Mouse (Mus musculus) cerebellum, postnatal 36 days (tissue): ENCODE measurements around the gene Sec22a.

Experiments used
- DNase-seq, 2 experiments: peaks; one replicate each; pipeline ENCODE4 v3.0.0; 2021 to 2022; ENCODE audit warnings: mixed read lengths in 2 of 2

The Sec22a gene

DNA sequence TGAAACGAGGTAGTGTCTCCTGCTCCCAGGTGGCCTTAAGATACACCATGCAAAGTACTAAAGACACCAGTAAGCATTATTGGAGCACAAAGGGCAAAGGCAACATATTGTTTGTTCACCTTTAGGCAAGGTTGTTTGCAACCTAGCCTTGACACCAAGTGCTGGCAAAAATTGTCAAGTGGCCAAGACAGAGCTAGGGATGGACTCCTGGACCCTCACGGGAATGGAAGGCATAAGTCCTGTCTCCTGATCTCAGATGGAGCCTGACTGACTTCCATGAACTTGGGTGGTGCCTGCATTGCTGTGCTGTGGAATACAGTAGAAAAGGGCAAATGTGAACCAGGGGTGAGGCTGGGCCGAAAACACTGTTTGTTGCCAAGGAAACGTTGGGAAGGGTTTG, 54.1 kb downstream of the Sec22a start:
- DNase-seq = no peak

DNA sequence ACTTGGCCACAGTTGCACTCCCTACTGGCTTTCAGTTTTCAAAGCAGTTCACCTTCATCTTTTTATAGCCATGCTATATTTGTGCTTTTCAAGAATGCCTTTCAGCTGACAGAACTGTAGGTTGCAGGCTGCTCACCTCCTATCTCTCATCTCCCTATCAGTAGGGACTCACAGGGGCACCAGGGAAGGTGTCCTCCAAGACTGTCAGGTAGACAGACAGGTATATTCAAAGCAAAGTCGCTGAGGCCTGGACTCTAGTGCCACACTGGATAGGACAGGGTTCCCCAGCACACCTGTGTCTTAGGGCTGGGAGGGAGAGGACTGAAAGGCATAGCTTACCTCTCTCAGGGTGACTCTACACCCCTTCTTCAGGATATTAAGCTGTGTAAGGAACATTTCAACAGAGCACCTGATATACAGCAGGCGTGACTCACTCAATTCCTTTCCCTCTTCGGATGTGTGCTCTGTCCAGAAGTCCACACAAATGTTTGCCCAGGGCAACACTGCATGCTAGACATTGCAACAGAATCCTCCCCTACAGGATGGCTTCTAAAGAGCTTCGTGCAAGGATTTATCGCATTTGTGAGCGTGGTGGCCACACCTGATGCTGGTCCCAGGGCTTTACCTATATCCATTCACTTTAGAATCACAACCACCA, 55.1 kb downstream of the Sec22a start:
- DNase-seq = no peak

DNA sequence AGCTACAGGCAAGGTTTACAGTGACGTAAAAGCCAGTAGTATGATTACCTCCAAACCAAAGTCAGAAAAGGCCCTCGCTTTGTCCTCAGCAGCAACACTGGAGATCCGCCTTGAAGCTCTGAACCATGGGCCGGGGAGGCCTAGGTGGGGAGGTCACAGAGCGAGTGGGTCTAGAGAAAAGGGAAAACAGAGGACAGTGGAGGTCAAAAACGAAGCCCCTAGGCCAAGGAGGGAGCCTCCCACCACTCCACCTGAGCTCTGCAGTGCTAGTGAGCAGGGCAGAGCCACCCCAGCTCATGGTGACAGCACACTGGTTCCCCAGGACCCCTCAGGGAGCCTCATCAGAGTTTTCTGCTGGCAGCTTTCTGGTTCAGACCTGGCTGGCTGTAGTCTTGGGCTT, 55.7 kb downstream of the Sec22a start:
- DNase-seq = no peak

DNA sequence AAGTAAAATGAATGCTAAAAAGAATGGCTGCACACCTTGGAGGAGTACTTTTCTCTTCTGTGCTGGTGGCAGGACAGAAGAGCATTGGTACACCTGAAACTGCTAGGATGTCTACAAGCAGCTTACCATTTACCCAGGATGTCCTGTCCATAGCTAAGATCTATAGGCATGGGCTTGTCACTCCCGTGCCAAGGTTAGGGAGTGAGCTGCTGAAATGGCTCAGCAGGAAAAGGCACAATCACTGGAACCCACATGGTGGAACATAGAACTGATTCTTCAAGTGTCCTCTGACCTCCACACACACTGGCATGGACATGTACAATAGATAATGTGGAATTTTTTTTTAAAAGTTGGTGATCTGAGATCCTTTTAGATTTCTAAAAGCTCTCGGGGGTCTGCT, 56.4 kb downstream of the Sec22a start:
- DNase-seq = no peak

DNA sequence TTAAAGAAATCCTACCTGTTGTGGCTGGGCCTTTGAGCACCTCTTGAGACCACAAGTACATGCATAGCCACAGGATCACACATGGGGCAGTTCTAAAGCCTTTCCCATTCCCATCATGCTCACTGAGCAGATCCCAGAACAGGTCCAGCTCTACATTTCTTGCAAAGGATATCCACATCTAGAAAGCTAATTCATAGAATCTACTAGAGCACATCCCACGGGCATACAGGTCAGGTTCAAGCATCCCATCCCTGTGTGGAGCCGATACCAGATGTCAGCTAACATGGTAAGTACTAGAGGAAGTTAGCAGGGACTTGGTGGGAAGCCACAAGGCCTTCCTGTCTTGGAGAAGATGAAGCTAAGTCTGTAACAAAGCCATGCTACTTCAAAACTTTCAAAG, 57.1 kb downstream of the Sec22a start:
- DNase-seq = no peak

DNA sequence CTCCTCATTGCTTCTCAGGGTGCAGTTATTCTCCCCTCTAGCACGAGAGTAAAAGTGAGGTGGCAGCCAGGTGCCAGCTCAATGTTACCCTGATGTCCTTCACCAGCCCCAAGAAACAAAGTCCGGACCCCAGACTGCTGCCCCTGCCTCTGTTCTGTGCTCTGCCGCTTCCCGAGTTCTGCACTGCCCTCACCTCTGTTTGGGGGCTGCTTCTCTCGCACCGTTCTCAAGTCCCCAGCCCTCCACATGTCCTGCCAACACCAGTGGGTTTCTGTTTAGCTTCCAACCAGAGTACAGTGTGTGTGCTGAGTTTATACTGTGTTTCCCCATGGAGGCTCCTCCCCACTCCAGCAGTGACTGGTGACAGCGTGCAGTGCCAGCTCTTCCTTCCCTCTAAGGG, 58.5 kb downstream of the Sec22a start:
- DNase-seq = no peak

DNA sequence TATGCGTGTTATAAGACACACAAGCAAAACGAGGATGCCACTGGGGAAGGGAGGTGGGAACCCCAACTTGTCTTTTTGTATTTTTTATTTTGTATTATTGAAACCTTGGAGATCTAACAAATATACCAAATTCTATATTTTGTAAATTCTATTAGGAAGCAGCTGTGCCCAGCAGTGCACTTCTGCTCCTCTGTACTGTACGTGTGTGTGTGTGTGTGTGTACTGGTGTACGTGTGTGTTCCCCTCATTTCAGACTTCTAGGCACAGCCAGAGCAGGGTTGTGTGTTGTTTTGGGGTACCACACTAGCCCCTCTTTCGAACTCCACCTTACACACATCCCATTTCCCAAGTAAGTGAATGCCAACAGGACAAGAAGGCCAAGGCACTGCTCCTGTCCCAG, 59.3 kb downstream of the Sec22a start:
- DNase-seq = no peak

DNA sequence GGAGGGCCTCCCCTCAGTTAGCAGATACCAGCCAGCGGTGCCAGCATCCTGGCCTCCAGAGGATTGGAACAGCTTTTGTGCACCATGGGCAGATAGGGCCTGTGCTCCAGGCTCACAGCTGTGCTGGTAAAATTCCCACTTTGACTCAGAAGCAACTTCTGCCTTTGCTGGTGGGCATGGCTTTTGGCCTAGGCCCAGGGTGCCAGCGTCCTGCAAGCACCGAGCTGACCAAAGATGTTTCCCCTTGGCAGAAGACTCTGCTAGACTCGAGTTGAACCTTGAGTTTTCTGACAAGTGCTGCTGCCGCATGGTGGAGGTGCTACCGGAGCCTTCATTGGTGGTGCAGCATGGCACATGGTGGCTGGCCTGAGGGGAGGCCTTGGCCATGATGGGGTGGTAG, 60.0 kb downstream of the Sec22a start:
- DNase-seq = no peak

DNA sequence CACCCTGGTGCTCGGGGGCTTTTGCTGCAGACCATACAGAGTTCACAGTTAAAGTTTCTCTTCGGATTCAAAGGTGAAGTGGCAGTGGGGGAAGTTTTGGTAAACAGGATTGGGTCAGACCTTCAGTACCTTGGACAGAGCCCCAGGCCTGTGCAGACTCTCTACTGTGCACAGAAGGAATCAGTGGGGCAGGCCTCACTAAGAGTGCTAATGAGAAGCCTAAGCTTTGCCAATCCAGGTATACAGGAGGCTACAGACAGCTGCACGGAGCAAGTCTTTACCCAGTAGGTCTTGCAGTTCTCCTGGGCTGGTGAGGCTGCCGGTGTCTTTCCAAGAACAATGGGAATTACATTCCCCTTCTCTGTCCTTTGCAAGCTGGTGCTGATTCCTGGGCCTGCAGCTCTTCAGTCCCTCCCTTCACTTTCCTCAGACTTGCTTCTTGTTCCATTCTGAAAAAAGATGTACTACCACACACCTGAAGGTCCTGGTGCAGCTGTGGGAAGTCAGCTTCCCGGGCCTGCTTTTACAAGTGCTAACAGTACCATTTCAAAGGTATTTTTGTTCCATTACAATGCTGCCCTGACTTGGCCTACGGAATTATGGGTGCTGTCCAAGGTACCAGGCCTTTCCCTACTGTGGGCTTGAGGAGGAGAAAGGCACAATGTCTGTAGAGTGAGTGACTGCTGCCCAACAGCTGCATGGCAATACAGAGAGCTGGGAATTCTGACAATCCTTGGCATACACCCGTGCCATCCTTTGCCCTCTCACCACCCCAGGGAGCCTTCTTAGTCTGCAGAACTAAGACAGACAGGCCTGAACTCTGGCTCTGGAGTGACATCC, 61.1 kb downstream of the Sec22a start:
- DNase-seq = no peak

DNA sequence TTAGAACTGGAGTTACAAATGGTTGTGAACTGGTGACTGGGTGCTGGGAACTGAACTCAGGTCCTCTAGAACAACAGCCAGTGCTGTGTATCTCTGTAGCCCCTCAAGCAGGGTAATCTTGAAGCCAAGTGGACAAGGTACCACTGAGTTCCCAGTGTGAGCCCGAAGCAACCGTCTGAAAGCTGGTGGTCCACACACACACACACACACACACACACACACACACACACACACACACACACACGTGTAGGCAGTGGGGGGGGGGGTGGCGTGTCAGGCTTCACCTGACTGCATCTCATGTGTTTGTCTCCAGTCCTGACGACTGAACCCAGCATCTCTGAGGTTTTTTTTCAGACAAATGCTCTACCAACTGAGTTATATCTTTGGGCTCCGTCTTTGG, 63.6 kb downstream of the Sec22a start:
- DNase-seq = no peak

DNA sequence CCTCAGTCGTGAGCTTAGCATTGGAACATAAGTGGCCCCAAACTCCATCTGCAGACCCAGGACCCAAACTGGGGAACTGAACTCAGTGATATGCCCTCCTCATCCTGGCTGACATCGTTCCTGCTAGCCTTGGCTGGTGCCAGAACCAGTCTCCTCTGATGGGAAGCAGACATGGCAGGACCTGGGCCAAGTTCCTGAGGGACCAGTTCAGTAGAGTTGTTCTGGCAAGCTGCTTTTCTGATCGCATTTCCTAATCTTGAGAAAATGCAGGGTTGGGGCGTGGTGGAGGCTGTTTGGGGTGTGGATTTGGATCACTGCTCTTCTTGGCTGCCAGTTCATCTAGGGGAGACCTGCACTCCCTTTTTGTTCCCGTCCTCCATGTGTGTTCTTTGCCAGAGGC, 65.9 kb downstream of the Sec22a start:
- no peak for DNase-seq

DNA sequence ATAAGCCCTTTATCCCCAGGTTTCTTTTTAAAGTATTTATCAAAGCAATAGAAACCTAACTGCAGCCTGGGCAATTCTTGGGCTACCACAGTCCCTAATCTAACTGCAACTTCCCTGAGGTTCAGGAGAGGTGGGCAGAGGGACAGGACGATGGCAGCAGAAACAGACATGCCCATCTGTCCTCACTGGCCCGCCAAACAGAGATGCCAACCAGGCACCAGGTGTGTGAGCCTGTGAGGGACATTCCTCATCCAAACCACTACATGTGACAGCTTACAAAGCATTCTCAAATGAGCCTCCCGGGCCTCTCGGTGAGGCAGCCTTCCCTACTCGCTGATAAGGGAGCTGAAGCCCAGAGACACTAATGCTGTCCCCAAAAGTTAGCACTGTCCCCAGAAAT, 76.5 kb downstream of the Sec22a start:
- no peak for DNase-seq

DNA sequence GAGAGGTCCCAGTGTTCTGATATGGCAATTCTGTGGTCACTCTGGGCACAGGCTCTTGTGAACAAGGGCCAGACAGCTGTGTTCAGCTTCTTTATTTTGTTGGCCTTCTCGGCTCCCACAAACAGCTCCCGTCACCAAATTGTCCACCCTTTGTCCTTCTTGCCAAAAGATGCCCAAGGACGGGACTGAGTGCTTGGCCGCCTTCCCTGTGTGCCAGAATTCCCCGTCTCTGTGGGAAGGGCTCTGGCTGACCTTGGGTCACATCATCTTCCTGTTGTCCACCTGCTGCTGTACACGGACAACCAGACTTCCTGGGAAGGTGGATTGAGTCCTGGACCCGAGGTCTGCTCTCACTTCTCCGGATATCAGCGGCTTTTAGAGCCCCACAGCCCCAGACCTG, 77.9 kb downstream of the Sec22a start:
- DNase-seq = no peak

DNA sequence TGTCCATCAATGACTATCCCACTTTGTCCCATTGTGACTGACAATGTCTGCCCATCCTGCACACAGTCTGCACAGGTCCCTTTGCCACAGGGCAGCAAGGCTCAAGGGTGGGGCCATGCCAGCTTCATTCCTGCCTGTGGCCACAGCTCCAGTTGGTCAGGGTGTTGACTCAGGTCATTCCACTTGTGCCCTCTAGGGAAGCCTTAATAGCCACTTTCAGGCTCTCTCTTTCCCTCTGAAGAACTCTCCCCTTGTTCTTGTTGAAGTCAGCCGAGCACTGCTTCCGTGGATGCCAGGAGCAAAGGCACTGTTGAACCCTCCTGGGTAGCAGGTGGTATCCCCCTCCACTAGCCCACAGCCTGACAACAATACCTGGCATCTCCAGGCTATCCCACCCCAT, 81.3 kb downstream of the Sec22a start:
- no peak for DNase-seq

DNA sequence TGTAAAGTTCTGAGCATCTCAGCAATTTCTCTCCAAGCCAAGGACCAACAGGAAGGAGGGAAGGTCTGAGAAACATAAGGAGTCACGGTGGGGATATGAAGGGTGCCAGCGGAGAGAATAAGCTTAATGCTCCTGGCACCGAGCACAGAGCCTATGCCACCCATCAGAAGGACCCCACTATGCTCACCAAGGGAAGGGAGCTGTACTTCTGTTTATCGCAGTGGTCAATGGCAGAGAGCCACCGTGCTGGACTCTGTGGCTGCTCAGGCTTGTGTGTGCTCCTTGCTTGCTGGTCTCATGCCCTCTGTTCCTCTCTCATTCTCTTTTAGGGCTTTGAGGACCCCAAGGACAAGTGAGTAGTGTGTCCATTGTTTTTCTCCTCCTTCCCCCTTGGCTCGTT, 85.6 kb downstream of the Sec22a start:
- DNase-seq = no peak

DNA sequence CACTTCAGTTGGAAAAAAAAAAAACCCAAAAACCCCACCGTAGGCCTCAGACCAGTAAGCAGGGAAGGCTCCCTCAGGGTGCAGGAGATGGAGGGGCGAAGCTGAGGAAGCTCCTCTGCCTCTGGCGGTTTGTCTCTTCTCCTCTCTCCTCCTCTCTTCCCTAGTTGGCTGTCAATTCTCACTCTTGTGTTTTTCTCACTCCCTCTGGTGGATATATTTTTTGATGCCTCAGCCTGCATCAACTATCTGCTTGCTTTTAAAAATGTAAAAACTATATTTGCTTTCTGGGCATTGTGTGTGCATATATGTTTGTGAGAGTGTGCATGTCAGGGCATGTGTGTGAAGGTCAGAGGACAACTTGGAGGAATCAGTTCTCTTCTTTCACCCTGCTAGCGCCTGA, 91.3 kb downstream of the Sec22a start:
- no peak for DNase-seq

DNA sequence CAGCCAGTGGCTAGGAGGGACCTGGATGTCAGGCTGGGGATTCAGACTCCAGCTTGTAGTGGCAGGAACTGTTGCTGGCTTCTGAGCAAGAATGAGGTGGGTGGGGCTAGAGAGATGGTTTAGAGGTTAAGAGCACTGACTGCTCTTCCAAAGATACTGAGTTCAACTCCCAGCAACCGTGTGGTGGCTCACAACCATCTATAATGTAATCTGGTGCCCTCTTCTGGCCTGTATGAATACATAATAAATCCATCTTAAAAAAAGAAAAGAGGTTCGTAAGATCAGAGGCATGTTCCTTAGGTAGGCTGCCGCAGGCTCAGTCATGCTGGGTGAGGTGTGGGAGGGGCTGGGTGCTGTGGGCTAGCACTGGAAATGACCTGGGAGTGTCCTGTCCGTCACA, 92.1 kb downstream of the Sec22a start:
- DNase-seq = no peak

DNA sequence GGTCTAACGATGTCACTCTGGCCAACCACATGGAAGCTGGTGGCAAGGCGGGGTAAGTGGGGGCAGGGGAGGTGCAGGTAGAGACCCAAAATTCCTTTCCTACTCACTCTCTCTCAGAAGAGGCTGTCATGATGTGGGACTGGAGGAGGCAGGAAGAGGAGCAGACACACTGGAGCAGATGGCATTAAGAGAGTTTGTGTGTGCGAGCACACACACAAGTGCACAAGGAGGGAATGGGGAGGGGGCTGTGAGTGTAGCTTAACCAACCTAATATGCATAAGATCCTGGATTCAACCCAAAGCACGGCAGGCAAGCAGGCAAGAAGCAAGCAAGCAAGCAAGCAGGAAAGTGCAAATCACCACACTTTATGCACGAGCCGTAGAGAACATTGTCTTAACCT, 92.8 kb downstream of the Sec22a start:
- no peak for DNase-seq

DNA sequence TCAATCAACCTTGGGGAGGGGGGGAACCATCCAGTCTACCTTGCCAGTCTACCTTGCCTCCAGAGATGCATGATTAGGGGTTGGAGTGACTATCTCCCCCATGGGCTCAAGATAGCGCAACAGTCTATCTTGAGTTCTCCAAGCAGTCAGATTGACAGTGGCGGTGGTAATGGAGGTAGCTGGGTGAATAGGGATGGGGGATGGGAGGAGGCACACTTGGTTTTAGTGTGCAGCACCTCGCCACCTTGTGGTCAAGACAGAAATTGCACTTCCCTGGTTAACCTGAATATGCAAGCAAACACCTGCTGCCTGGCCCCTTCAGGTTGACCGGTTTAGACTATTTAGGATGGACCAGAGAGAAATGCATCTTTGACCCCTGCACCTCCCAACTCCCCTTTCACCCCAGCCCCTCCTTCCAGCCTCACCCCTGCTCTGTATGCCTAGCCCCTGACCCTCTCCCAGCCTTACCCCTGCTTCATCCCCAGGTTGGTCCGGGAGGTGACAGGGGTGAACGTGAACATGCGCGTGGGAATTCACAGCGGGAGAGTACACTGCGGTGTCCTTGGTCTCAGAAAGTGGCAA, 93.3 kb downstream of the Sec22a start:
- DNase-seq = peak; percentile 88 to 94
